Mouse (Mus musculus): Measurements from ENCODE around the gene Cd247. TPM values are rescaled to one million over a fixed set of nuclear protein-coding genes. Genes with fewer than 3 reads are reported as not detected.

Cd247 gene
- polyA plus RNA-seq, 1 experiment from 2014 or later: 1.5 TPM

DNA sequence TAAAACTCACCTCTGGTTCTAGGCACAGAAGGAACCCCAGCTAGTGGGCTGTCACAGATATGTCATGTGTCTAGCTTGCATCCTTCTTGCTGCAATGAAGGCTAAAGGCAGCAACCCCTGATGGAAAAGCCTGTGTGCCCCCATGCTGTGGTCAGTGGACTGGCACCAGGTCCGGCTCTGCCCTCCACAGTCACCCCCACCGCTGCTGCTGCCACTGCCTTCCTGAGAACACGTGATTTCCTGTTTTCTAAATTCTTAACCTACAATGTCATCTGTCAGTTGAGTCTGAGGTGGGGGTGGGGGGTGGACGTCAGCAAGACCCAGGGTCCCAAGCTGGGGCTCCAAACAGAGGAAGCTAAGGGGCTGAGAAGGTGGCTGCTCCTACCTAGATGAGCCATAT, 60.4 kb downstream of the Cd247 start:
- no peak for ATAC-seq (ENCODE audit: low FRiP score)
- WGBS: 66% methylated on average over 4 of the region's 4 CpGs
- no peak overlapping the region for H3K9ac ChIP-seq
- no peak overlapping the region for H3K4me2 ChIP-seq (replicated peaks)
- peaks cover 63% of the 10 kb centered on the region for H3K27me3 ChIP-seq
- H3K27ac ChIP-seq: no peak overlapping the region
- peaks cover 24% of the 10 kb centered on the region for H3K4me1 ChIP-seq
- no peaks in the 10 kb centered on the region for H3K9me3 ChIP-seq (replicated peaks)
- H3K4me3 ChIP-seq: no peak overlapping the region
- H3K36me3 ChIP-seq: no peaks in the 10 kb centered on the region

DNA sequence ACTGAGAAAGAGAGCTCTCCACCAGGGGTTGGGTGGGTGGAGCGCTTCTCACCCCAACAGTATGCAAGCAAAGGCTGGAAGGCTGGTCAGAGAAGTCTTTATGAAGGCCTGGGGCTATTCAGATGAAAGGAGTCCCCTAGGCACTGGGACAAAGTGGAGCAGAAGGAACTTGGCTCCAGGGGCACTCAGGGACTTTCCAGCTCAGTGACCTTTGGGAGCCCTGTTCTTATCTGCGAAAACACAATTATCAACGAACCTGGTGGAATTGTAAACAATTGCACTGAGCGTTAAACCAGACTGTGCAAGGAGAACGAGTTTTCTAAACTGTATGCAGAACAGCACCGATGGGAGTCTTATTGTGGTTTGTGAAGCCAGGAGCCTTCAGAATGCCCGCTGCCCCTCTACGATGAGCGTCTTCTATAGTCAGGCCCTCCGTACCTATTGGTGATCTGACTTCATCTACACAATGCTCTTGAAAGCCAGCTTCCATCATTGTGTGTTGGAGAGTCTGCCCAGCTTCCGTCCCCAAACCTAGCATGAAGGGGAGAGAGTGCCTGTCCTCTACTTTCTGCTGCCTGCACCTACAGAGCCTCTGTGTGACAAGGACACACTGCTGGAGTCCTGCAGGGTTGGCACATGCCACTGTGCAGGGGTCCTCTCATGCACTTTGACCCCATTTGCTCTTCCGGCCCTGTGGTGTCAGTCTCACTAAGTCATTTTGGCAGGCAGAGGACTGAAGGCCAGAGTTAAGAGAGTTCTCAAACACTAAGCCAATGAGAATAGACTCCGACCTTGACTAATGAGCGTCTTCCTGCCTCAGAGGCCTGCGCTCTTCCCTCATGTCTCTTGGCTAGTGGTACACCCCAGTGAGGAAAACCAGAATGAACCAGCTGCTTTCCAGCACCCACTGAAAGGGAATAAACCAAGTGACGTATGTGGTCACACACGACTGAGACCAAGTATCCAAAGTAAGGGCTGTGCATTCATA, 61.3 kb downstream of the Cd247 start:
- Histone ChIP-seq H3K9ac (no peak overlapping the region), H3K9me3 (replicated peaks) (no peaks in the 10 kb centered on the region), H3K36me3 (no peaks in the 10 kb centered on the region), H3K4me2 (replicated peaks) (no peak overlapping the region), H3K4me1 (peaks cover 18% of the 10 kb centered on the region), H3K4me3 (no peak overlapping the region), H3K27ac (no peak overlapping the region), H3K27me3 (peaks cover 54% of the 10 kb centered on the region)
- WGBS: 82% methylated on average over 17 of the region's 17 CpGs
- ATAC-seq (ENCODE audit: low FRiP score): no peak

DNA sequence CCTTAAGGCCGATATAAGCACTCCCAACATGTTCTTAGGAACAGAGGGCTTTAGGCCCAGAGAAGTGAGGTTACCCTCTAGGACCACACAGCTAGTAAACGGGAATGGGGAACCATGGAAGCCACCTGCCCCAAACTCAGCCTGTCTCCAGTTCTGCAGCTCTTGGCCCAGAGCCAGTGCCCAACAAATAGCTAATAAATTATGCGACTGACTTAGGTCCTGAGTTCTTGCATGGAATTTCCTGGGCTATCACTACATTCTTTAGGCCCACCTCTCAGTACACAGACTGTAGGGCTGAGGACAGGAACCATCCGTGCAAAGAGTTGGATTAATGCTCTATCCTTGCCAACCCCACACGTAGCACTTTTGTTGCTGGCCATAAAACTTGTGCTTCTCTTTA, 63.6 kb downstream of the Cd247 start:
- peaks cover 37% of the 10 kb centered on the region for H3K27me3 ChIP-seq
- peak; percentile 44 for ATAC-seq (ENCODE audit: low FRiP score)

DNA sequence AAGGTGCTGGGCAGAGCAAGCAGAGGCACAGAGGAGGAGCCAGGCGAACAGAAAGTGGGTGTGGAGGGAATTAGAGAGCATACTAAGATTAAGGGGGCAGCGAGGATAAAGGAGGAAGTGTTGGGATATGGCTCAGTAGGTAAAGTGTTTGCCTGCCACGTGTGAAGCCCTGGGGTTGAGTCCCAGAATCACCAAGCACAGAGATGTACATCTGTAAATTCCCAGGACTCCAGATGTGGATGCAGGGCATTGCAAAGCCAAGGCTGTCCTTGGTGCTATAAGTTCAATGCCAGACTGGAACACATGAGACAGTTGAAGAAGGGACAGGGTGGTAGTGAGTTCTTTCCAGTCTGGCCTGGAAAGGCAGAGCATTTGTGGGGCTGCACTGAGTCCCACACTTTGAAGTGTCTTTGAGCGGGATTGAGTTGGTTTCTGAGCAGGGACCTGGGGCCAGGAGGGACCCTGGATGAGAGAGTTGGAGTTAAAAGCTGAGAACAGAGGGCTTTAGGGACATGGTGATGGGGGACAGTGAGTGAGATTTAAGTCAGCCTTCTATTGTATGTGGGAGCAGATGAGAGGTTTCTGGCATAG, 64.7 kb downstream of the Cd247 start:
- H3K9ac ChIP-seq: no peak overlapping the region
- H3K27me3 ChIP-seq: peaks cover 32% of the 10 kb centered on the region
- WGBS: 56% methylated on average over 4 of the region's 4 CpGs
- no peak overlapping the region for H3K4me2 ChIP-seq (replicated peaks)
- H3K4me3 ChIP-seq: no peak overlapping the region
- H3K9me3 ChIP-seq (replicated peaks): no peaks in the 10 kb centered on the region
- peaks cover 10% of the 10 kb centered on the region; the same call in 1 of the 2 replicates for H3K4me1 ChIP-seq
- H3K27ac ChIP-seq: no peak overlapping the region
- no peak for ATAC-seq (ENCODE audit: low FRiP score)
- no peaks in the 10 kb centered on the region for H3K36me3 ChIP-seq

More for the DNA sequence above, 63.6 kb downstream of the Cd247 start:
- H3K9ac ChIP-seq: no peak overlapping the region
- H3K4me1 ChIP-seq: peaks cover 10% of the 10 kb centered on the region; the same call in 1 of the 2 replicates
- no peaks in the 10 kb centered on the region for H3K36me3 ChIP-seq
- WGBS: 63% methylated on average over 5 of the region's 5 CpGs
- no peak overlapping the region for H3K4me2 ChIP-seq (replicated peaks)
- H3K27ac ChIP-seq: no peak overlapping the region
- no peaks in the 10 kb centered on the region for H3K9me3 ChIP-seq (replicated peaks)
- no peak overlapping the region for H3K4me3 ChIP-seq

DNA sequence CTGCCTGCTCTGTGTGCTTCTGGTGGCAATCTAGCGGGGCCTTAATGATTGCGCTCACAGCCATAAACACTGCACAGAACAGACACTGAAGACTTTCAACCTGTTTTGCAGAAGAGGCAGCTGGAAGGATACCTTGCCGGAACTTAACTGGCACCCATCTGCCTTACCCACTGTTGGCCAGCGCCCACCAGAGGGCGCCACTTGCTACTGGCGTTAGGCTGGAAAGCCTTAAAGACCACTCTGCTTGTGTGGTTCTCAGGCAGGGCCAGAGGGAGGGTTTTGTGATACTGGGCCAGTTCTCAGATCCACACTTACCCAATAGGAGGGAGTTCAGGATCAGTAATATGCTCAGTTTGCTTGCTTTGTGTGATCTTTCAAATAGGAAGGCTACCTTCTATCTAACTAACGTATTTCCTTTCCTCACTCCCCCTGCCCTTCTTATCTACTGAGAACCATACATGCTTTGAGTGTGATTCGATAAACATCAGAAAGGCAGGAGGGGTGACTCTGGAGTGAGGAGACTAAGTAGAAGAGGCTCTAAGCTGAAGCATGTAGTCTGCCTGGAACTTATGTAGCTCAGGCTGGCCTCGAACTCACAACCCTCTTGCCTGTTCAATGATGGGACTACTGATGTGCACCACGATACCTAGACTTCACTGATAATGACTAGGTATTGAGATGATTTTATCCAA, 65.4 kb downstream of the Cd247 start:
- ATAC-seq (ENCODE audit: low FRiP score): peak; percentile 29; the same call in 1 of the 2 replicates
- no peak overlapping the region for H3K4me3 ChIP-seq
- H3K27me3 ChIP-seq: peaks cover 32% of the 10 kb centered on the region
- no peak overlapping the region for H3K4me2 ChIP-seq (replicated peaks)
- no peaks in the 10 kb centered on the region for H3K36me3 ChIP-seq
- no peak overlapping the region for H3K27ac ChIP-seq
- 61% methylated on average over 10 of the region's 10 CpGs for WGBS
- H3K9me3 ChIP-seq (replicated peaks): no peaks in the 10 kb centered on the region
- H3K9ac ChIP-seq: no peak overlapping the region
- H3K4me1 ChIP-seq: peaks cover 10% of the 10 kb centered on the region; the same call in 1 of the 2 replicates

DNA sequence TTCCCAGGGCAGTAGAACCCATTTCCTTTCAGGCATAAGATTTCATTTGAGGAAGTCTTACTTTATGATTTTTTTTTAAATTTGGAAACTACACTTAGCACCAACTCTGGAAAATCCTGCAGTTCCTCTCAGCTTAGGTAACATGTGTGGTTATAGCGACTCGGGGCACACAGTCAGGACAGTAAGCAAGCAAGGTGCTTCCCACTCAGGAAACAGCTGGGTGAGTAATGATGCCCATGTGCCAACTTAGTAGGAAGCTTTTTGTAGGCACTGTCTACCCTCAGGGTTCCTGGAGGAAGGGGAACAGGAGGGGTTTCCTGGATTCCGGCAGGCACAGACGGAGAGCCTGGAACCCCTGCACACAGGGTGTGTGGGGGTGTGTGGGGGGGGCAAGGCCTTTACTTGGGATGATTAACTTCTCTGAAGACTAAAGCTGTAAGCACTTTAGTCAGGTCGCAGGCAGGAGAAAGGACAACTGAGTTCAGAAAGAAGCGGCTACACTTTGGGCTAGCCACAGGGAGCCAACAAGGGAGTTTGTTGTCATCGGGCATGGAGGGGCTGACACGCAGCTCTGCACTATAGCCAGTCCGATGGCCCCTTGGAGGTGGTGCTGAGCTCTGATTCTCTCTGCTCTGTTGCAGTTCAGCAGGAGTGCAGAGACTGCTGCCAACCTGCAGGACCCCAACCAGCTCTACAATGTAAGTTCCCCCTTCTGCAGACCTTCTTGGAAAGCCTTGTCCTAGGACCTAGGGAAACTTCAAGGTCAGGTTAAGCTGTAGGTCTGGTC, 67.5 kb downstream of the Cd247 start:
- no peak overlapping the region for H3K4me3 ChIP-seq
- no peaks in the 10 kb centered on the region for H3K9me3 ChIP-seq (replicated peaks)
- H3K4me2 ChIP-seq (replicated peaks): no peak overlapping the region
- no peak for ATAC-seq (ENCODE audit: low FRiP score)
- H3K9ac ChIP-seq: no peak overlapping the region
- no peaks in the 10 kb centered on the region for H3K36me3 ChIP-seq
- peaks cover 10% of the 10 kb centered on the region; the same call in 1 of the 2 replicates for H3K4me1 ChIP-seq
- peaks cover 21% of the 10 kb centered on the region for H3K27me3 ChIP-seq
- 52% methylated on average over 9 of the region's 9 CpGs for WGBS
- H3K27ac ChIP-seq: no peak overlapping the region

DNA sequence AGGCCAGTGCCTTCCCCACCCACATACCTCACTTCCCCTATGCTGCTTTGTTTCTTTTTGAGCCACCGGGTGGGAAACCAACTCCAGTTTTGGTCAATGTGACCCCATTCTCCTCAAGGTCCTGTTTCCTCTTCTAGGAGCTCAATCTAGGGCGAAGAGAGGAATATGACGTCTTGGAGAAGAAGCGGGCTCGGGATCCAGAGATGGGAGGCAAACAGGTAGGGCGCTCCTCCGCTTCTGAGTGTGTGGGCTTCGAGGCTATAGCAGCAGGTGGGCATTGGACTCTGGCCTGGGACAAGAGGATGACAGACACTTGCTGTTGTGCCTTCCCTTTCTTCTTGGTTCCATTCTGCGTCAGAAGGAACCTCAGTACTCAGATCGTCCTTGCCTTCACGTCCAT, 68.8 kb downstream of the Cd247 start:
- no peak for ATAC-seq (ENCODE audit: low FRiP score)
- Histone ChIP-seq H3K4me1 (peaks cover 11% of the 10 kb centered on the region), H3K9ac (no peak overlapping the region), H3K27me3 (peaks cover 10% of the 10 kb centered on the region; the same call in 1 of the 2 replicates), H3K36me3 (no peaks in the 10 kb centered on the region), H3K27ac (no peak overlapping the region), H3K4me3 (no peak overlapping the region), H3K9me3 (replicated peaks) (no peaks in the 10 kb centered on the region), H3K4me2 (replicated peaks) (no peak overlapping the region)
- WGBS: 89% methylated on average over 11 of the region's 11 CpGs

DNA sequence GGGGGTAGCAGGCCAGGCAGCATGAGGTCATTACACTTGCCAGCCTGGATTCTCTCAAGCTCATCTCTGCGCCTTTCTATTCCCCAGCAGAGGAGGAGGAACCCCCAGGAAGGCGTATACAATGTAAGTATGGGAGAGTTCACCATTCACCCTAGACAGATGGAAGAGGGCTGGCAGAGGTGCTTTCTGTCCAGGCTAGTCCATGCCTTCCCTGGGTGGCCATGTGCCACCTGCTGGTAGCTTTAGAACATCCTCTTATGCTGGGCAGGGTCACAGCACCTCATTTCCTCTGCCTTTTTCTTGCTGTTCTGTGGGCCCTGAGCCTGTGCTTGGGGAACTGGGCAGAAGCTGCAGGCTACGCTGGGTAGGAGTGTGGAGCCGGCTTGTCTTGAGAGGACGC, 69.9 kb downstream of the Cd247 start:
- H3K9me3 ChIP-seq (replicated peaks): no peaks in the 10 kb centered on the region
- H3K4me3 ChIP-seq: no peak overlapping the region
- no peak overlapping the region for H3K9ac ChIP-seq
- H3K4me2 ChIP-seq (replicated peaks): no peak overlapping the region
- H3K27me3 ChIP-seq: peaks cover 4% of the 10 kb centered on the region; the same call in 1 of the 2 replicates
- H3K36me3 ChIP-seq: no peaks in the 10 kb centered on the region
- H3K4me1 ChIP-seq: peaks cover 5% of the 10 kb centered on the region; the same call in 1 of the 2 replicates
- WGBS: 78% methylated on average over 5 of the region's 5 CpGs
- H3K27ac ChIP-seq: no peak overlapping the region
- 0 out of 2 replicates have a peak, but pooled peaks have one; percentile 9 for ATAC-seq (ENCODE audit: low FRiP score)

DNA sequence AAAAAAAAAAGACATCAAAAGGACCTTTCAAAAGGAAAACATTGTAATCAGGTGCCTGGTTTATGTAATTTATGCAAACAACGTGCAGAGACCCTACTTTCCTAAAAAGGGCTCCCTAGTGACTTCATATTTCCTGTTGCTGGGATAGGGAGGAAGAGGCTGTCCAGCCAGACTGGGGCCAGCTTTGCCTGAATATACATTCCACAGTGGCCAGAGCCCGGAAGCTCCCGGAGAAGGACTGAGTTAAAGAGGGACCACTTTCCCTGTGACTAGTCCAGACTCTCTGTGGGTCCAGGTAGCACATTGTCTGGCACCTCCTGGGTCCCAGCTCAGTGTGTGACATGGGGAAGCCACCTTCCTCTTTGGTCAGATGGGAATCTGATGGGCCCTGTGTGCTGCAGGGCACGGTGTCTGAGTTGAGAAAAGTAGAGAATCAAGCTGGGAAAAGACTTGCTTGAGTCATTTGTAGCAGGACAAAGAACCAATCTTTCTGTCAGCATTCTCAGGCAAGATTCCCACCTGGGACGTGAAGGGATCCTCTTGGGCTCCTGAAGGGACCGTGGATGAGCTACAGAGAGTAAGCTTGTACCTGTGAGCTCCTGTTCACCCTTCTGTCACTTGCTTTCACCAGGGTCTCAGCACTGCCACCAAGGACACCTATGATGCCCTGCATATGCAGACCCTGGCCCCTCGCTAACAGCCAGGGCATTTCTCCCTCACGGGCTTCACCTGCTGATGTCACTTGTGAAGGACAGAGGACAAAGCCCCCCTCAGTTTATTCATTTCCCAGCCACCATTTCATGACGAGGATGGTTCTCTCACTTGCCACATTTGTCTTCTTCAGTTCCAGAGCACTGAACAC, 72.1 kb downstream of the Cd247 start:
- Histone ChIP-seq H3K4me3 (no peak overlapping the region), H3K4me2 (replicated peaks) (no peak overlapping the region), H3K36me3 (0 out of 2 replicates have a peak, but pooled peaks cover 6% of the 10 kb centered on the region), H3K27me3 (peaks cover 3% of the 10 kb centered on the region; the same call in 1 of the 2 replicates), H3K27ac (no peak overlapping the region), H3K9me3 (replicated peaks) (no peaks in the 10 kb centered on the region), H3K9ac (no peak overlapping the region), H3K4me1 (peaks cover 13% of the 10 kb centered on the region)
- ATAC-seq (ENCODE audit: low FRiP score): no peak
- WGBS: 72% methylated on average over 9 of the region's 9 CpGs

DNA sequence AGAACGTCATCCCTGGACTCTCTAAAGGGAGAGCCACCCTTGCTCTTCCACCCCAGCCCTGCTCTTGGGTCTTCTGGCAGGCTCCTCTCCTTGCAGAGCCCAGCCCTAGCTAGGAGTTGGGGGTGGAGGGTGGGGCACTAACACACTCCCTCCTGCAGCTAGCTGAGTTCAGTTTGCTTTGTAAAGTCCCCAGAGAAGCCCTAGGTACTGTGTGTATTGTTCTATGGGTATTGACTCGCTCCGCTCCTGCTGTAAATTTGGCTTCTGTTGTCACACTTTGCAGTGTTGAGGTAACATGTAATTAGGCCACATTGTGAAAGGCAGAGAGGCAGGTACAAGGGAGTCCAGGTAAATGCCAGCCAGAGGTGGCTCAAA, 72.7 kb downstream of the Cd247 start:
- no peaks in the 10 kb centered on the region for H3K9me3 ChIP-seq (replicated peaks)
- H3K27ac ChIP-seq: no peak overlapping the region
- no peak for ATAC-seq (ENCODE audit: low FRiP score)
- 77% methylated on average over 3 of the region's 3 CpGs for WGBS
- H3K4me2 ChIP-seq (replicated peaks): no peak overlapping the region
- H3K4me3 ChIP-seq: no peak overlapping the region
- no peaks in the 10 kb centered on the region for H3K27me3 ChIP-seq
- no peak overlapping the region for H3K9ac ChIP-seq
- H3K36me3 ChIP-seq: 0 out of 2 replicates have a peak, but pooled peaks cover 6% of the 10 kb centered on the region
- peaks cover 13% of the 10 kb centered on the region for H3K4me1 ChIP-seq

DNA sequence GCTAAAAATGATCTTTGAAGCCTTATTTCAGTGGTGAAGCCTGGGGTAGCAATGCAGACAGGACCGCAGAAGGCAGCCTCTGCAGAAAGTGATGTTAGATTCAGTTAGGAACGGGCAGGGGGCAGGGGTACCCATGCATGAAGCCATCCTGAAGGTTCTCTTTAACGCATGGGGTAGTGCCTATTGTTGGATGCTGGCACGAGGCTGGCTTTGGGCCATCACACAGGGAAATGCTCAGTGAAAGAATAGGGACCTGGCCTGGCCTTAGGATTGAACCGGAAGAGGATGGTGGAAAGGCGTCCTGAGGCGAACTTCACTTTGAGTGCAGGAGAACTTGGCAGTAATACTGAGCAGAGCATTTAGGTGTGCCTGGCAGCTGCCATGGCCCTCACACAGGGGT, 73.6 kb downstream of the Cd247 start:
- no peak for ATAC-seq (ENCODE audit: low FRiP score)
- H3K9me3 ChIP-seq (replicated peaks): no peaks in the 10 kb centered on the region
- H3K4me3 ChIP-seq: no peak overlapping the region
- H3K4me2 ChIP-seq (replicated peaks): no peak overlapping the region
- no peak overlapping the region for H3K27ac ChIP-seq
- peaks cover 13% of the 10 kb centered on the region for H3K4me1 ChIP-seq
- 66% methylated on average over 7 of the region's 7 CpGs for WGBS
- H3K27me3 ChIP-seq: no peaks in the 10 kb centered on the region
- 0 out of 2 replicates have a peak, but pooled peaks cover 6% of the 10 kb centered on the region for H3K36me3 ChIP-seq
- no peak overlapping the region for H3K9ac ChIP-seq

All from hindbrain, embryonic 12.5 days (tissue).